Mouse (Mus musculus) intestine, embryonic 15.5 days (tissue): Measurements from ENCODE around the gene Snx33. TPM values are rescaled to one million over a fixed set of nuclear protein-coding genes. Genes with fewer than 3 reads are reported as not detected.
A peak's percentile ranks its signal among the peaks of the same experiment; 100 is the strongest.
"Not testable (repeated sequence)": the region's sequence is repeated elsewhere in the genome, so short reads cannot be mapped to it uniquely, and the experiment has no call there.

ENCODE experiments used
- ATAC-seq: fragments of 200-750 bp; cut with Nextera tagmentation; 2 replicates; pipeline ENCODE4 v1.8.0; 2017; ENCODE audit warnings: moderate TSS enrichment, moderate library complexity
- H3K27ac ChIP-seq: fragments of 300-500 bp; sonication (generic); 2 replicates; pipeline ENCODE4 v1.5.1; 2015; ENCODE audit warnings: mild to moderate bottlenecking, inconsistent platforms
- H3K27me3 ChIP-seq: fragments of 300-500 bp; sonication (generic); replicated peaks from 2 replicates; pipeline ENCODE4 v1.6.1; 2015; ENCODE audit warnings: inconsistent platforms
- H3K36me3 ChIP-seq: fragments of 300-500 bp; sonication (generic); 2 replicates; pipeline ENCODE4 v1.6.1; 2015; ENCODE audit warnings: inconsistent platforms
- H3K4me1 ChIP-seq: fragments of 300-500 bp; sonication (generic); replicated peaks from 2 replicates; pipeline ENCODE4 v1.6.1; 2015; ENCODE audit warnings: inconsistent platforms
- H3K4me2 ChIP-seq: fragments of 300-500 bp; sonication (generic); replicated peaks from 2 replicates; pipeline ENCODE4 v1.6.1; 2015; ENCODE audit warnings: mild to moderate bottlenecking, inconsistent platforms
- H3K4me3 ChIP-seq: fragments of 300-500 bp; sonication (generic); replicated peaks from 2 replicates; pipeline ENCODE4 v1.5.1; 2015; ENCODE audit warnings: inconsistent platforms
- H3K9ac ChIP-seq: fragments of 300-500 bp; sonication (generic); 2 replicates; pipeline ENCODE4 v1.6.1; 2015; ENCODE audit warnings: inconsistent platforms
- H3K9me3 ChIP-seq: fragments of 300-500 bp; sonication (generic); 2 replicates; pipeline ENCODE4 v1.6.1; 2016; ENCODE audit warnings: inconsistent platforms
- WGBS: fragments of 180-500 bp; shearing (Covaris S2); methylation state at CpG from one replicate; pipeline ENCODE4 v1.1.7; 2015; 5-methylcytosine and 5-hydroxymethylcytosine counted together
- polyA plus RNA-seq: library from polyadenylated mRNA; unstranded; fragments of >200 nt; fragmentation: Nextera tagmentation; extraction: Ambion mirVana; gene quantifications from 2 replicates; pipeline ENCODE4 v1.2.1, GENCODE M21; 2015

Gene Snx33
- 6.2 and 6.3 TPM in 2 replicates for polyA plus RNA-seq

GRCm38 (mm10) chr9:56928041-56928811 lies at the start of gene Snx33:
TSS of gene Snx33 (minus strand) at chr9:56928371.
- peak; percentile 85 for ATAC-seq
- WGBS: under 1% methylated on average over 50 of the region's 50 CpGs

DNA sequence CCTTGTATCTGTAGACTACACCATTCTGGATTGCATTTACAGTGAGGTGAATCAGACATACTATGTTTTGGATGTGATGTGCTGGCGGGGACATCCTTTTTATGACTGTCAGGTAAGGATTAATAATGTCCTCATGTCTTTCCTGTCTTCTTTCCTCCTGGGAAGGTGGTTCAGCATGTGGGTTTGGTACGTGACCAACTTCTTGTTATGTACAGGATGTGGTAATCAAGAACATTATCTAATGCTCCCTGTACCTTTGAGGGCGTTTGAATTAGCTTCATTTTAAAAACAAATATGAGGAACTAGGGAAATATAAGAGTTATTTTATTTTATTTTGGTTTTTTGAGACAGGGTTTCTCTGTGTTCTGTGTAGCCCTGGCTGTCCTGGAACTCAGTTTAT lies 47.0 kb upstream of the Snx33 start:
- no peak overlapping the region for H3K4me2 ChIP-seq
- H3K27ac ChIP-seq: no peak overlapping the region
- no peaks in the 10 kb centered on the region for H3K36me3 ChIP-seq
- H3K9me3 ChIP-seq: no peaks in the 10 kb centered on the region
- H3K4me1 ChIP-seq: no peaks in the 10 kb centered on the region
- 86% methylated on average over 3 of the region's 3 CpGs for WGBS
- H3K4me3 ChIP-seq: no peak overlapping the region
- no peaks in the 10 kb centered on the region for H3K27me3 ChIP-seq
- H3K9ac ChIP-seq: no peak overlapping the region
- no peak for ATAC-seq

More at GRCm38 (mm10) chr9:56928041-56928811, at the start of gene Snx33:
- Histone ChIP-seq H3K4me2 (peak within 1 kb of the TSS; percentile 90), H3K9ac (peak within 1 kb of the TSS; percentile 86), H3K4me3 (peak within 1 kb of the TSS; percentile 73), H3K27me3 (no peaks in the 10 kb centered on the region), H3K27ac (peak within 1 kb of the TSS; percentile 94), H3K4me1 (peaks cover 38% of the 10 kb centered on the region), H3K36me3 (no peaks in the 10 kb centered on the region), H3K9me3 (no peaks in the 10 kb centered on the region)

DNA sequence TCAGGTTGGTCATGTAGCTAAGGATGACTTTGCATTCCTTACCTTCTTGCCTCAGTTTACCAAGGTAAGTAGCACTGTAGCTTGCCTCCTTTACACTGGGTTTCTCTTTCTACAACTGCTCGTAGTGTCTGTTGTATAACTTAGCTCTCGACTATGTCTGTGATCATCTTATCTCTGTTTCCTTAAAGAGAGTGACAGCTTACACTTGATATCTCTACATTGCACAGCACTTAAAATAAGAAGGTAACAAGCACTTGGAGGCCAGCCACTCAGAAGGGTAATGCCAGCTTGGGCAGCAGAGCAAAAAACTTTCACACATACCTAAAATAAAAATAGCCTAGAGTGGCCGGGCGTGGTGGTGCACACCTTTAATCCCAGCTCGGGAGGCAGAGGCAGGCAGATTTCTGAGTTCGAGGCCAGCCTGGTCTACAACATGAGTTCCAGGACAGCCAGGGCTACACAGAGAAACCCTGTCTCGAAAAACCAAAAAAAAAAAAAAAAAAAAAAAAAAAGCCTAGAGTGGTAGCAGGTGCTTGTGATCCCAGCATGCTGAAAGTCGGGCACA lies 45.9 kb upstream of the Snx33 start:
- no peak for ATAC-seq
- Histone ChIP-seq H3K4me3 (no peak overlapping the region), H3K27me3 (no peaks in the 10 kb centered on the region), H3K9me3 (no peaks in the 10 kb centered on the region), H3K36me3 (no peaks in the 10 kb centered on the region), H3K9ac (no peak overlapping the region), H3K27ac (no peak overlapping the region), H3K4me1 (no peaks in the 10 kb centered on the region), H3K4me2 (no peak overlapping the region)
- 89% methylated on average over 8 of the region's 8 CpGs for WGBS

- 74% methylated on average over 2 of the region's 2 CpGs for WGBS
- Histone ChIP-seq H3K9me3 (no peaks in the 10 kb centered on the region), H3K27me3 (no peaks in the 10 kb centered on the region), H3K4me1 (no peaks in the 10 kb centered on the region), H3K4me3 (no peak overlapping the region), H3K9ac (no peak overlapping the region), H3K27ac (no peak overlapping the region), H3K4me2 (no peak overlapping the region), H3K36me3 (no peaks in the 10 kb centered on the region)
- no peak for ATAC-seq
These were observed 42.0 kb upstream of the Snx33 start for GRCm38 (mm10) chr9:56970158-56970557.

DNA sequence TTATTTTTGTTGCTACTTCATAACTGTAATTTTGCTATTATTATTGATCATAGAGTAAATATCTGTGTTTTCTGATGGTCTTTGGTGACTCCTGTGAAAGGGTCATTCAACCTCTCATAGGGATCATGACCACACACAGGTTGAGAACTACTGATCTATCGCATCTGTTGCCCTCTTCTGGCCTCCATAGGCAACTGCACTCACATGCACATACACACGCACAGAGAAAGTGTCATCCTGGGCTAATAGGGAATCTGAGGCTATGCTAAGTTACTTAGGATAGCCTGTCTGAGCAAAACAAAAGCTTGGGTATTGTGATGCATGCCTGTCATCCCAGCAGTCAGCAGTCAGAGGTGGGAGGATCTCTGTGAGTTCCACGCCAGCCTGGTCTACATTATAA lies 33.4 kb upstream of the Snx33 start:
- Histone ChIP-seq H3K9ac (no peak overlapping the region), H3K4me3 (no peak overlapping the region), H3K4me1 (no peaks in the 10 kb centered on the region), H3K27me3 (no peaks in the 10 kb centered on the region), H3K4me2 (no peak overlapping the region), H3K36me3 (no peaks in the 10 kb centered on the region), H3K27ac (no peak overlapping the region), H3K9me3 (no peaks in the 10 kb centered on the region)
- no peak for ATAC-seq
- 91% methylated on average over 3 of the region's 3 CpGs for WGBS

DNA sequence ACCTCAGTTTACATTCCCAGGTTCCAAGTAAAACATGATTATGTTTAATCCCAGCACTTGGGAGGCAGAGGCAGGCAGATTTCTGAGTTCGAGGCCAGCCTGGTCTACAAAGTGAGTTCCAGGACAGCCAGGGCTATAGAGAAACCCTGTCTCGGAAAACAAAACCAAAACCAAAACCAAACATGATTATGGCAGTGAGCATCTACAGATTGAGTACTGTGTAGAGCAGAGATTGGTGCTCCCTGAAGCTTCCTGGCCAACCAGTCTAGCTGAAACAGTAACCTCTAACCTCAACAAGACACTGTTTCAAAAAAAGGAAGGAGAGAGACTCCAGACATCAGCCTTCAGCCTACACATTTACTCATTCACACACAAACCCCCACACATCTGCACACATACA lies 30.5 kb upstream of the Snx33 start:
- no peak overlapping the region for H3K4me2 ChIP-seq
- H3K36me3 ChIP-seq: no peaks in the 10 kb centered on the region
- H3K9ac ChIP-seq: no peak overlapping the region
- H3K4me1 ChIP-seq: no peaks in the 10 kb centered on the region
- H3K27ac ChIP-seq: no peak overlapping the region
- WGBS: 94% methylated on average over 2 of the region's 2 CpGs
- ATAC-seq: no peak
- no peak overlapping the region for H3K4me3 ChIP-seq
- H3K9me3 ChIP-seq: no peaks in the 10 kb centered on the region
- H3K27me3 ChIP-seq: no peaks in the 10 kb centered on the region

GRCm38 (mm10) chr9:56956966-56957675 lies 28.9 kb upstream of the Snx33 start:
- no peaks in the 10 kb centered on the region for H3K4me1 ChIP-seq
- no peak overlapping the region for H3K4me3 ChIP-seq
- no peaks in the 10 kb centered on the region for H3K9me3 ChIP-seq
- no peaks in the 10 kb centered on the region for H3K36me3 ChIP-seq
- H3K27ac ChIP-seq: no peak overlapping the region
- no peak overlapping the region for H3K4me2 ChIP-seq
- 73% methylated on average over 7 of the region's 7 CpGs for WGBS
- ATAC-seq: no peak
- no peaks in the 10 kb centered on the region for H3K27me3 ChIP-seq
- no peak overlapping the region for H3K9ac ChIP-seq

GRCm38 (mm10) chr9:56953562-56953961 lies 25.4 kb upstream of the Snx33 start:
- Histone ChIP-seq H3K27me3 (no peaks in the 10 kb centered on the region), H3K4me1 (peaks cover 10% of the 10 kb centered on the region), H3K36me3 (no peaks in the 10 kb centered on the region), H3K9me3 (no peaks in the 10 kb centered on the region), H3K4me3 (no peak overlapping the region), H3K27ac (no peak overlapping the region), H3K9ac (no peak overlapping the region), H3K4me2 (no peak overlapping the region)
- WGBS: 96% methylated on average over 1 of the region's 1 CpGs
- ATAC-seq: no peak

DNA sequence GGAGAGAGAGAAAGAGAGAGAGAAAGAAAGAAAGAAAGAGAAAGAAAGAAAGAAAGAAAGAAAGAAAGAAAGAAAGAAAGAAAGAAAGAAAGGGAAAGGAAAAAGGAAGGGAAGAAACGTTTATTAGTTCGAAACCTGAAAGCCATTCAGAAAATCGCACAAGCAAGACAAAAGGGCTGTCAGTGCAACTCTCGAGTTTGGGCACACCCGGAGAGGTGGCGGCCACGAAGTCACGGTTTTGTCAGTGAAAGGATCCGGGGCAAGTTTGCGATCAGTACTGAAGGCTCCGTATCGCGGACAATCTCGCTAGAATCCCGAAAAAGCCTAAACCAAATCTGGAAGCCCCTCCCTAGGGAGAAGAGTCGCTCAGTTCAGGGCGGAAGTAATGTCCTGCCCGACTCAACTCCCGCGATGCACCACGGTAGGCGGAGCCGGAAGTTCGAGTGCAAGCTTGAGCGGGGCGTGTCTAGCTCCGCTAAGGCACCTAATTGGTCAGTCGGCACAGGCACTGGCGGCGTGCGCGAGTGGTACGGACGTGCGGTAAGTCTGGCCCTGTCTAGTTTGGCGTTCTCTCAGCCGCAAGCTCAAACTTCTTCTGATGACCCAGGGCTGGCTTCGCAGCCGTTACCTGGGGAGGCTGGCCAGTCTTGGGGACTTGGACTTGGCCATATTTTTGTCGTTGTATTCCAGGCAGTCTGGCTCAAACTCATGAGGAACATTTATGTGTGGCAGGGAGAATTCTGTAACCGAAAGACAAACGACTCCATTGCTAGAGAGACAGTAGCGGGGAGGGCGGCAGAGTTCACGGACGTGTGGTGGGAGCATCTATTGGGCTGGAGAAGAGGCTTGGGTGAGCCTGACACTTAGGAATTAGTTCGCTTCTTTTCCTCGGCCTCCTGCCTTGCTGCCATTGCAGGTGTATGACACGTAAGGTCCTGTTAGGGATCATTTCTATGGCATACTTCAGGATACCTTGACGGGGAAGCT lies 22.5 kb upstream of the Snx33 start, which contains the start of gene Snupn:
Snupn (plus strand) TSS at position 465 of the 987 bp plus-strand sequence.
- Histone ChIP-seq H3K4me2 (peak within 1 kb of the TSS; percentile 80), H3K4me3 (peak within 1 kb of the TSS; percentile 59), H3K9ac (peak within 1 kb of the TSS; percentile 61), H3K4me1 (peaks cover 10% of the 10 kb centered on the region), H3K27me3 (no peaks in the 10 kb centered on the region), H3K27ac (peak within 1 kb of the TSS; percentile 89), H3K9me3 (no peaks in the 10 kb centered on the region), H3K36me3 (no peaks in the 10 kb centered on the region)
- ATAC-seq: peak; percentile 100
- WGBS: under 1% methylated on average over 50 of the region's 50 CpGs

GRCm38 (mm10) chr9:56949767-56950166 lies 21.6 kb upstream of the Snx33 start:
- 19% methylated on average over 13 of the region's 13 CpGs for WGBS
- Histone ChIP-seq H3K4me2 (peak overlapping the region; percentile 80), H3K36me3 (no peaks in the 10 kb centered on the region), H3K9me3 (no peaks in the 10 kb centered on the region), H3K4me3 (peak overlapping the region; percentile 28), H3K4me1 (peaks cover 10% of the 10 kb centered on the region), H3K27me3 (no peaks in the 10 kb centered on the region), H3K27ac (no peak overlapping the region), H3K9ac (peak overlapping the region; percentile 13; the same call in 1 of the 2 replicates)
- no peak for ATAC-seq

DNA sequence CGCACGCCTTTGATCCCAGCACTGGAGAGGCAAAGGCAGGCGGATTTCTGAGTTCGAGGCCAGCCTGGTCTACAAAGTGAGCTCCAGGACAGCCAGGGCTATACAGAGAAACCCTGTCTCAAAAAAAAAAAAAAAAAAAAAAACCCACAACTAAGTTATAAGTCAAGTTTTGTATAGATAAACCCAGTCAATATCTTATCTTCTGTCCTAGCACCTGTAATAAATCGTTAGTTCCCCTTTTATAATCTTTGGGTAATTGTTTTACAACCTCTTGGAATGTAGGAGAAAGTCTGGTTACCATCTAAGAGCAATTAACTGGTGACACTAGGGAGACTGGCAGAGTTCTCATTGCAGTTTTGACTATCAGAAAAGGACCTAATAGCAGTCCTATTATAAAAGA lies 20.5 kb upstream of the Snx33 start:
- H3K27me3 ChIP-seq, H3K9me3 ChIP-seq, H3K4me3 ChIP-seq, ATAC-seq, H3K4me2 ChIP-seq, H3K36me3 ChIP-seq, H3K27ac ChIP-seq, H3K9ac ChIP-seq: not testable (repeated sequence)
- H3K4me1 ChIP-seq: peaks cover 10% of the 10 kb centered on the region
- 33% methylated on average over 5 of the region's 5 CpGs for WGBS
